22 mouse cellular contexts compared by ENCODE assay signal in the genomic region with DNA sequence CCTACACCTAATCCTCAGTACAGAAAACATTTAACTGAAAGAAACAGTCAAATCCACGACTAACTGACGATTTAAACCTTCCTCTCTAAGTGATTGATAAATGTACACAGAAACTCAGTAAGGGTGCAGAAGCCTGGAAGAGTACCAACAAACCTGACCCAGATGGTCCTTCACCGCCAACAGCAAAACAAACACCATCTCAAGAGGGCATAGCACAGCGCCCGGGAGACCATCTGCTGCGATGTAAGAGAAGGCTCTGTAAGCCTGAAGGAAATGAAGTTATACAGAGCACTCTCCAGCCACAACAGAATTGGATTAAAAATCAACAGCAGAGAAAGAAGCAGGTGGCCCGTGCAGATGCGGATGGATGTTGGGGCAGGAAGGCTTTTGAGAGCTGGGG. TPM values are rescaled to one million over a fixed set of nuclear protein-coding genes. Genes with fewer than 3 reads are reported as not detected.
DNase-seq lines count a peak whose midpoint lies in the region; ATAC-seq lines count a peak whose summit lies in the region.
"Had no signal": no experiment of that assay in that cellular context is flagged by ENCODE, and none has a peak within 500 bp of the region (broad histone marks: within the 10 kb centered on the region; RNA-seq: fewer than 3 reads in every experiment).

No protein-coding gene starts in this region.

- 0 out of 2 replicates have a peak, but pooled peaks have one; percentile 11 for ATAC-seq in embryonic facial prominence, embryonic 14.5 days (ENCODE audit: low read depth)
- ATAC-seq in midbrain, embryonic 12.5 days (ENCODE audit: low FRiP score, low read depth) = no peak
- ATAC-seq in midbrain, embryonic 11.5 days (ENCODE audit: low FRiP score) = no peak
- ATAC-seq: intestine, embryonic 16.5 days had no signal

- no peaks in the 10 kb centered on the region for H3K4me1 ChIP-seq in embryonic facial prominence, embryonic 14.5 days (ENCODE audit: control insufficient read depth, insufficient read depth, low read length)
- no peaks in the 10 kb centered on the region for H3K4me1 ChIP-seq in embryonic facial prominence, embryonic 10.5 days
- H3K4me1 ChIP-seq in midbrain, embryonic 12.5 days = no peaks in the 10 kb centered on the region
- no peaks in the 10 kb centered on the region for H3K4me1 ChIP-seq in midbrain, embryonic 11.5 days (ENCODE audit: control insufficient read depth, insufficient read depth, low read length)

- 0 out of 2 replicates have a peak overlapping the region, but pooled peaks have one; percentile 8 for H3K9ac ChIP-seq in embryonic facial prominence, embryonic 14.5 days (ENCODE audit: low read depth, low read length)
- 0 out of 2 replicates have a peak overlapping the region, but pooled peaks have one; percentile 20 for H3K9ac ChIP-seq in midbrain, embryonic 12.5 days (replicated peaks)
- H3K9ac ChIP-seq in midbrain, embryonic 11.5 days (ENCODE audit: low read length) = no peak overlapping the region
- H3K9ac ChIP-seq: limb, embryonic 15.5 days had no signal

- H3K27me3 ChIP-seq in embryonic facial prominence, embryonic 14.5 days (replicated peaks; ENCODE audit: control insufficient read depth, insufficient read depth, low read length) = peaks cover 6% of the 10 kb centered on the region; the same call in 1 of the 2 replicates
- H3K27me3 ChIP-seq in embryonic facial prominence, embryonic 10.5 days (replicated peaks; ENCODE audit: low read depth, poor library complexity, severe bottlenecking) = peaks cover 50% of the 10 kb centered on the region
- peaks cover 47% of the 10 kb centered on the region for H3K27me3 ChIP-seq in midbrain, embryonic 12.5 days
- H3K27me3 ChIP-seq in midbrain, embryonic 11.5 days (ENCODE audit: control insufficient read depth, insufficient read depth, low read length) = no peaks in the 10 kb centered on the region

- no peaks in the 10 kb centered on the region for H3K36me3 ChIP-seq in embryonic facial prominence, embryonic 14.5 days (ENCODE audit: control insufficient read depth, insufficient read depth, low read length)
- no peaks in the 10 kb centered on the region for H3K36me3 ChIP-seq in embryonic facial prominence, embryonic 10.5 days (replicated peaks)
- no peaks in the 10 kb centered on the region for H3K36me3 ChIP-seq in midbrain, embryonic 12.5 days
- no peaks in the 10 kb centered on the region for H3K36me3 ChIP-seq in midbrain, embryonic 11.5 days (ENCODE audit: control insufficient read depth, insufficient read depth, low read length)
- H3K36me3 ChIP-seq: limb, embryonic 15.5 days had no signal

- H3K27ac ChIP-seq in embryonic facial prominence, embryonic 14.5 days (replicated peaks; ENCODE audit: low read depth, low read length) = no peak overlapping the region
- H3K27ac ChIP-seq in embryonic facial prominence, embryonic 10.5 days (replicated peaks) = no peak overlapping the region
- H3K27ac ChIP-seq in midbrain, embryonic 12.5 days (replicated peaks) = peak overlapping the region; percentile 42; the same call in 1 of the 2 replicates
- no peak overlapping the region for H3K27ac ChIP-seq in midbrain, embryonic 11.5 days (ENCODE audit: low read depth, low read length)
- H3K27ac ChIP-seq: heart, adult 2 months; limb, embryonic 15.5 days had no signal

- H3K4me2 ChIP-seq in embryonic facial prominence, embryonic 14.5 days (ENCODE audit: low read depth, low read length) = no peak overlapping the region
- no peak overlapping the region for H3K4me2 ChIP-seq in midbrain, embryonic 12.5 days (replicated peaks)
- no peak overlapping the region for H3K4me2 ChIP-seq in midbrain, embryonic 11.5 days
- H3K4me2 ChIP-seq: limb, embryonic 15.5 days had no signal

- WGBS in embryonic facial prominence, embryonic 14.5 days = 45% methylated on average over 8 of the region's 8 CpGs
- 73% methylated on average over 8 of the region's 8 CpGs for WGBS in embryonic facial prominence, embryonic 10.5 days
- 52% methylated on average over 8 of the region's 8 CpGs for WGBS in midbrain, embryonic 12.5 days
- 64% methylated on average over 8 of the region's 8 CpGs for WGBS in midbrain, embryonic 11.5 days

- no peak overlapping the region for H3K4me3 ChIP-seq in embryonic facial prominence, embryonic 14.5 days (ENCODE audit: low read depth, low read length)
- no peak overlapping the region for H3K4me3 ChIP-seq in embryonic facial prominence, embryonic 10.5 days
- no peak overlapping the region for H3K4me3 ChIP-seq in midbrain, embryonic 12.5 days
- H3K4me3 ChIP-seq in midbrain, embryonic 11.5 days (ENCODE audit: low read depth, low read length) = no peak overlapping the region
- H3K4me3 ChIP-seq: heart, adult 2 months; limb, embryonic 15.5 days had no signal

- DNase-seq in embryonic facial prominence, embryonic 14.5 days (ENCODE audit: low spot score) = no peak
- no peak for DNase-seq in embryonic facial prominence, embryonic 10.5 days (ENCODE audit: low spot score)
- no peak for DNase-seq in midbrain, embryonic 11.5 days (ENCODE audit: low spot score, missing footprints)
- DNase-seq in R1 (ENCODE audit: low read depth, low spot score) = peak; percentile 10
- peak; percentile 63 for DNase-seq in lung, postnatal 10 days
- no peak for DNase-seq in urinary bladder, postnatal 14 days (ENCODE audit: low spot score)
- DNase-seq in adrenal gland, postnatal 10 days = no peak
- DNase-seq: adrenal gland, postnatal 25 days; cerebellum, adult 9-11 months; gastrocnemius, postnatal 14 days; heart, adult 2 months; layer of hippocampus, postnatal 36 days; right cerebral cortex, postnatal 14 days; thymus, postnatal 36 days had no signal

- H3K9me3 ChIP-seq in embryonic facial prominence, embryonic 14.5 days (ENCODE audit: control insufficient read depth, low read length) = no peaks in the 10 kb centered on the region
- no peaks in the 10 kb centered on the region for H3K9me3 ChIP-seq in embryonic facial prominence, embryonic 10.5 days
- no peaks in the 10 kb centered on the region for H3K9me3 ChIP-seq in midbrain, embryonic 12.5 days
- no peaks in the 10 kb centered on the region for H3K9me3 ChIP-seq in midbrain, embryonic 11.5 days (ENCODE audit: control insufficient read depth, low read length)
- H3K9me3 ChIP-seq: limb, embryonic 15.5 days had no signal

RNA-seq across cellular contexts. Expression of a gene that starts 9.4 kb away (rescaled TPM):
- 0.25 and 0.43 TPM in 2 replicates for polyA plus RNA-seq in embryonic facial prominence, embryonic 14.5 days (2014; fragmentation: Nextera tagmentation; extraction: Ambion mirVana)
- polyA plus RNA-seq in embryonic facial prominence, embryonic 10.5 days (2016; fragmentation: Nextera tagmentation; extraction: Ambion mirVana) = 0.11 and 1.0 TPM in 2 replicates
- 0.47 and 0.60 TPM in 2 replicates for polyA plus RNA-seq in midbrain, embryonic 12.5 days (2016; fragmentation: Nextera tagmentation; extraction: Ambion mirVana)
- polyA plus RNA-seq in midbrain, embryonic 11.5 days (2014; fragmentation: Nextera tagmentation; extraction: Ambion mirVana) = 1.0 and 1.4 TPM in 2 replicates
- not detected for total RNA-seq in adrenal gland, postnatal 10 days (2021)
- total RNA-seq: adrenal gland, postnatal 25 days; CH12.LX; gastrocnemius, postnatal 14 days; heart, adult 2 months; layer of hippocampus, adult 18-20 months; layer of hippocampus, postnatal 36 days; left cerebral cortex, postnatal 25 days had no signal
- polyA plus RNA-seq: heart, adult 2 months; liver, embryonic 16.5 days; spleen, adult 2 months had no signal

RNA-seq across cellular contexts. Expression of a gene that starts 9.9 kb away (rescaled TPM):
- 70.1 and 71.8 TPM in 2 replicates for polyA plus RNA-seq in embryonic facial prominence, embryonic 14.5 days (2014; fragmentation: Nextera tagmentation; extraction: Ambion mirVana)
- polyA plus RNA-seq in embryonic facial prominence, embryonic 10.5 days (2016; fragmentation: Nextera tagmentation; extraction: Ambion mirVana) = 51.8 and 55.5 TPM in 2 replicates
- 104 and 105 TPM in 2 replicates for polyA plus RNA-seq in midbrain, embryonic 12.5 days (2016; fragmentation: Nextera tagmentation; extraction: Ambion mirVana)
- polyA plus RNA-seq in midbrain, embryonic 11.5 days (2014; fragmentation: Nextera tagmentation; extraction: Ambion mirVana) = 92.5 and 93.5 TPM in 2 replicates
- 10 to 100 TPM; 33.2 to 38.0 TPM for total RNA-seq in adrenal gland, postnatal 10 days (2021)

RNA-seq across cellular contexts. Expression of a gene that starts 15.9 kb away (rescaled TPM):
- polyA plus RNA-seq in embryonic facial prominence, embryonic 14.5 days (2014; fragmentation: Nextera tagmentation; extraction: Ambion mirVana) = 4.2 and 4.4 TPM in 2 replicates
- polyA plus RNA-seq in embryonic facial prominence, embryonic 10.5 days (2016; fragmentation: Nextera tagmentation; extraction: Ambion mirVana) = 7.5 and 10.3 TPM in 2 replicates
- 0.26 TPM in 1 of 2 replicates, not detected in the other for polyA plus RNA-seq in midbrain, embryonic 12.5 days (2016; fragmentation: Nextera tagmentation; extraction: Ambion mirVana)
- 0.33 and 0.61 TPM in 2 replicates for polyA plus RNA-seq in midbrain, embryonic 11.5 days (2014; fragmentation: Nextera tagmentation; extraction: Ambion mirVana)
- 1 to 10 TPM; 1.2 to 1.3 TPM for total RNA-seq in adrenal gland, postnatal 10 days (2021)

RNA-seq across cellular contexts. Expression of a gene that starts 52.3 kb away (rescaled TPM):
- polyA plus RNA-seq in embryonic facial prominence, embryonic 14.5 days (2014; fragmentation: Nextera tagmentation; extraction: Ambion mirVana) = 0.65 and 1.4 TPM in 2 replicates
- polyA plus RNA-seq in embryonic facial prominence, embryonic 10.5 days (2016; fragmentation: Nextera tagmentation; extraction: Ambion mirVana) = 1.0 and 1.3 TPM in 2 replicates
- polyA plus RNA-seq in midbrain, embryonic 12.5 days (2016; fragmentation: Nextera tagmentation; extraction: Ambion mirVana) = 0.73 and 0.83 TPM in 2 replicates
- polyA plus RNA-seq in midbrain, embryonic 11.5 days (2014; fragmentation: Nextera tagmentation; extraction: Ambion mirVana) = 0.28 and 0.31 TPM in 2 replicates
- total RNA-seq in adrenal gland, postnatal 10 days (2021) = 1 to 10 TPM; 1.9 to 4.3 TPM

Comparison
In these comparisons a context has a peak if more than half of its experiments do, and no peak if none do; other contexts are left out.
1. DNase-seq: peak in R1 (single experiment) and lung, postnatal 10 days (single experiment); none in embryonic facial prominence, embryonic 14.5 days (single experiment), embryonic facial prominence, embryonic 10.5 days (single experiment), midbrain, embryonic 11.5 days (single experiment), urinary bladder, postnatal 14 days (single experiment) and adrenal gland, postnatal 10 days (single experiment).